Mouse (Mus musculus): ENCODE data around the gene Sh3pxd2a. TPM values are rescaled to one million over a fixed set of nuclear protein-coding genes. Genes with fewer than 3 reads are reported as not detected.

The Sh3pxd2a gene
- polyA plus RNA-seq, 1 experiment from 2014 or later, result 2.3 TPM

DNA sequence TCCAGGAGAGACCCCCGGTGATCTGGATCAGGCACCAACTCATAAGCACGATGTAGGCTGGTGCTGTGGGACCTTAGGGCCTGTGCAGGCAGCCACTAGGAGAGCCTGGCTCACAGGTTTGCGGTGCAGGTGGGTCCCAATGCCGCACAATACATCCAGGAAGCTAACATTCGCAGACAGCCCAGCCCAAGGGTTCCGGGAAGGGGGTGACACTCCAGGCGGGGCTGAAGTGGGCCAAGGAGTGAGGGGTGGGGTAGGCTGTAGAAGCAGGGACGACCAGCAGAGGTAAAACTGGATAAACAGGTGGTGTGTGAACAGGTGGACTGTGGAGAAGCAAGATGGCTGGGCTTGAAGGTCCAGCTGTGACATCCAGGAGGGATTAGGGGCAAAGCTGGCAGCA lies 115.2 kb downstream of the Sh3pxd2a start:
- no peaks in the 10 kb centered on the region for H3K36me3 ChIP-seq
- ATAC-seq (ENCODE audit: low FRiP score, low read depth), result no peak

DNA sequence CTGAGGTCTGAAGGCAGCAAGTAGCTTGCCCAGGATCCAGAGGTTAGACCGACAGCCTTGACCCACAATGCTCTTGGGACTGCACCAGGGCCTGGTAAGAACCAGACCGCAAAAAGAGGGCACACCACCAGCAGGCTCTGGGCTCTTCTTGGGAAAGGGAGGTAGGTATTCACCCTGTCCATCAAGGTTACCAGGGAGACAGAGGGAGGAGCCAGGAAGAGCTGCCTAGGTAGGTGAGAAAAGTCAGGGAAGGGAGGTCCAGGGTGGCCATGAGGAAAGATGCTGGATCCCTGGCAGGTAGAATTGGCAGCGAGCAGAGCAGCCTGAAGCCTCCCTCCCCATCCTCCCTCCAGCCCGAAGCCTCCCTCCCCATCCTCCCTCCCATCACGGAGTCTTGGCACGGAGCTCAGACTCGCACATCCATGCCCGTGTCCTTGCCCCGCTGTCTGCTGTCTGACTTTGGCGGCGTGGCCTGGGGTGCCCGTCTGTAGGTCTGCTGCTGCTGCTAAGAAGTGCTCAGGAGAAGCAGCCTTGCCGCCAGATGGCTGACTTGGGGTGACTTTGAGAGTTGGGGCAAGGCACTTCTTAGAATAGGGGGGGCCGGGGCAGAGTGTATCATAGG lies 115.7 kb downstream of the Sh3pxd2a start:
- H3K36me3 ChIP-seq, result no peaks in the 10 kb centered on the region
- no peak overlapping the region for H3K27ac ChIP-seq (replicated peaks)
- WGBS, result 63% methylated on average over 14 of the region's 14 CpGs
- no peak; the same call in 1 of the 2 replicates for ATAC-seq (ENCODE audit: low FRiP score, low read depth)
- peaks cover 3% of the 10 kb centered on the region for H3K4me1 ChIP-seq (replicated peaks)
- H3K4me3 ChIP-seq, result no peak overlapping the region
- no peaks in the 10 kb centered on the region for H3K9me3 ChIP-seq
- no peak overlapping the region for H3K9ac ChIP-seq
- H3K27me3 ChIP-seq, result peaks cover 21% of the 10 kb centered on the region
- no peak overlapping the region for H3K4me2 ChIP-seq

More for the DNA sequence above, 115.2 kb downstream of the Sh3pxd2a start:
- Histone ChIP-seq H3K27ac (replicated peaks) (no peak overlapping the region), H3K9ac (no peak overlapping the region), H3K4me1 (replicated peaks) (no peaks in the 10 kb centered on the region), H3K4me2 (no peak overlapping the region), H3K4me3 (no peak overlapping the region), H3K27me3 (peaks cover 16% of the 10 kb centered on the region), H3K9me3 (no peaks in the 10 kb centered on the region)
- WGBS, result 76% methylated on average over 8 of the region's 8 CpGs

DNA sequence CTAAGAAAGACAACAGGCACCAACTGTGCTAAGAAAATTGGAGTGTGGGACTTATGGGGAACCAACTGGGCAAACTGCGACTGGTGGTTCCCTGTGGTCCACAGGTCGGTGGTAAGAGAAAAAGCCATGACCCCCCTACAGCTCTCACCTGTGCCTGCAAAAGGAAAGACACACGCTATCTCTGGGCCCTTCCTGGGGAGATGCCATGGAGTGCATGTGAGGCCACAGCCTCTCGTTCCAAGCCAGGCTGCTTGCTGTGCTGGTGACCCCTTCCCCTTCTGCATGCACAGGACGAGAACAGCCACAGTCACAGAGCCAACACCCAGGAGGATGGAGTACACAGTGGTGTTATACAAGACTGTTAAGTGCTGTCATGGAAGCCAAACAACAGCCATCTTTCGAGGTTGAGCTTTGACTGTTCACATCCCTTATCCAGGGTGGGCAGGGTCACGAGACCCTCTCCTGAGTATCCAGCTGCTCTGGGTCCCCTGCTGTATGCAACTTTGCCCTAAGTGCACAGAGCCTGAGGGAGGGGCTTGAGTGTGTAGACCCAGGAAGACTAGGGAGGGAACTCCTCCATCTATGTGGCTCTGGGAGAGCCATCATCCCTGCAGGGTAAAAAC lies 117.1 kb downstream of the Sh3pxd2a start:
- WGBS, result 62% methylated on average over 7 of the region's 7 CpGs
- no peak overlapping the region for H3K27ac ChIP-seq (replicated peaks)
- H3K27me3 ChIP-seq, result peaks cover 34% of the 10 kb centered on the region
- H3K4me1 ChIP-seq (replicated peaks), result peaks cover 14% of the 10 kb centered on the region
- no peak overlapping the region for H3K4me2 ChIP-seq
- H3K9ac ChIP-seq, result no peak overlapping the region
- no peak for ATAC-seq (ENCODE audit: low FRiP score, low read depth)
- no peaks in the 10 kb centered on the region for H3K9me3 ChIP-seq
- no peaks in the 10 kb centered on the region for H3K36me3 ChIP-seq
- H3K4me3 ChIP-seq, result no peak overlapping the region

DNA sequence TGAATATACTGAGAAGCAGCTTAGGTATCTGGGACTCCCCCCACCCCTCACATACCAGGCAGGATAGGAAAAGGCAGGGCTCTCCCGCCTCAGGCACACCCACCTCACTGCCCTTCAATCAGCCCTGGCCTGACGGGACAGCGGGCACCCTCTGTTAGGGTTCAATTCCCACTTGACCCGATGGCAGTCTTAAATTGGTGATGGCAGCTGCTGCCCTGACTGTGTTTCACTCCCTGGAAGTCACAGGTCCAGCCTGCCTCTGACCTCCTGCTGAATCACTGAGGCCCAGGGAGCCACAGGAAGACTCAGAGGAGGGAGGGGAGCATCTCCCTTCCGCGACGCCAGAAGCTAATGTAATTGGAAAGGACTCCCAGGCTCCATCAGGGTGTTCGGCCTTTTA lies 117.6 kb downstream of the Sh3pxd2a start:
- ATAC-seq (ENCODE audit: low FRiP score, low read depth), result no peak
- no peaks in the 10 kb centered on the region for H3K36me3 ChIP-seq

DNA sequence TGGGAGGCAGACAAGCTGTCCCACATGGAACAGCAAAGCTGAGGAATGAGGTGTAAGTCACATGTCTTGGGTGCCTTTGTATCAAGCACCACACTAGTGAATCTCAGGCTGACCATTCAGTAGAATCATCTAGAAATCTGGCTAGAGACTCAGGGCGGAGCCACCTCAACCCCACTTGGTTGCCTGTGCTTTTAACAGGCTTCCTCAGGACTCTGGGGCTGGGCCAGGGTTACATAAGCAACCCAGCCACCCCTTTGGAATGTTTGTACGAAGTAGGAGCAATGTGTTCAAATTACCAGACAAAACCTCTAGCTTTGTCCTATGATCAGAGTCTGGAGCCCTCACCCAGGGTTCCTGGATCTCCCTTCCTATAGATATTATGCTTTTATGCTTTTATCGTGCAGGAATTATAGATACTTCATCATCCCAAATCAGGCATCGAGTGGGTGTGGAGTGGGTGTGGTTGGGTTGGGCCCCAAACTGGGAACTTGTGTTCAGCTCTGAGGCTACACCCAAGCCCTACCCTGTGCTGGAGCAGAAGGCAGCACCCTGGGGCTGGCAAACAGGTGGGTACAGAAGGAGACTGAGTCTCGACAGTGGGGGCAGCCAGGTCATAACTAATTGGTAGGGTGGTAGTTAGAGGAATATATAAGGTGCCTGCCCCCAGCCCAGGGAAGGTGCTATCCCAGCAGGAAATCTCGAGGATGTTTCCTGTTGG lies 118.2 kb downstream of the Sh3pxd2a start:
- no peak overlapping the region for H3K27ac ChIP-seq (replicated peaks)
- H3K4me1 ChIP-seq (replicated peaks), result peaks cover 14% of the 10 kb centered on the region
- H3K9ac ChIP-seq, result no peak overlapping the region
- H3K4me2 ChIP-seq, result no peak overlapping the region
- H3K9me3 ChIP-seq, result no peaks in the 10 kb centered on the region
- 86% methylated on average over 6 of the region's 6 CpGs for WGBS
- no peaks in the 10 kb centered on the region for H3K36me3 ChIP-seq
- no peak for ATAC-seq (ENCODE audit: low FRiP score, low read depth)
- H3K27me3 ChIP-seq, result peaks cover 40% of the 10 kb centered on the region
- no peak overlapping the region for H3K4me3 ChIP-seq

More for the DNA sequence above, 117.6 kb downstream of the Sh3pxd2a start:
- WGBS, result 55% methylated on average over 8 of the region's 8 CpGs
- H3K9ac ChIP-seq, result no peak overlapping the region
- H3K27me3 ChIP-seq, result peaks cover 38% of the 10 kb centered on the region
- H3K4me1 ChIP-seq (replicated peaks), result peaks cover 14% of the 10 kb centered on the region
- no peaks in the 10 kb centered on the region for H3K9me3 ChIP-seq
- H3K4me2 ChIP-seq, result no peak overlapping the region
- H3K4me3 ChIP-seq, result no peak overlapping the region
- H3K27ac ChIP-seq (replicated peaks), result no peak overlapping the region

DNA sequence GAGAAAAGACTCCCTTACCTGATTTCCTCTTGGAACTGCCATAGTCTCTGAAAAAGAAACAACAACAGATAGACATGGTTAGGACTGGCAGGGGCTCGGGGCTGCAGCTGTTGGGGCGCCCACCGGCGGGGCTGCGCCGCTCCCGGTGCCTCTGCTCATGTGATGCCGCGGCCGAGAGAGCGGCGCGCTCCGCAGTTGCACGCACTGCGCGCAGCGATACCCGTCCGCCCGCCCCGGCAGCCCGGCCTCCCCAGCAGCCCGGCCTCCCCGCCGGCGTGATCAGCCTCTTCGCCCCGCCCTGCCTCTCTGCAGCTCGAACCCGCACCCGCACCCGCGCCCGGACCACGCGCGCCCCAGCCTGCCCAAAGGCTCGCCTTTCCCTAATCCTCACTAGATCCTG lies 120.8 kb downstream of the Sh3pxd2a start:
- WGBS, result 3% methylated on average over 39 of the region's 39 CpGs
- ATAC-seq (ENCODE audit: low FRiP score, low read depth), result no peak

DNA sequence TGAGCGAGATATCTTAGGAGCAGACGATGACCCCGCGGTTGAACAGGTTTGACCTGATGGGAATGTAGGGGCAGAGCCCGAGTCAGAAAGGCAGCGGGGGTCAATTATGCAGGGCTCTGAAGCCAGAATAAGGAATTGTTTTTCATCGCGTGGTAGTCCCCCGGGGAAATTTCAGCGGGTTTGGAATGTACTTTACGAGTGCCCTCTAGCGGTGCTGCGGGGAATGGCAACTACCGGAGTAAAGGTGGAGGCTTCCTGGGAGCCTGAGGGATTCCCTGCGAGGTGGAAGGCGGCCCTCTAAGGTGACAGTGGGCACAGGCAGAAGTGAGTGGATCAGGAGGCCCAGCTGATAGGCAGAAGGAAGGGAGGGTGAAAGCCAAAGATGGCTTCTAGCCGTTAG lies 125.0 kb downstream of the Sh3pxd2a start:
- Histone ChIP-seq H3K27ac (replicated peaks) (no peak overlapping the region), H3K4me3 (peak overlapping the region; percentile 36), H3K4me2 (peak overlapping the region; percentile 65), H3K4me1 (replicated peaks) (peaks cover 42% of the 10 kb centered on the region), H3K9ac (peak overlapping the region; percentile 27), H3K9me3 (no peaks in the 10 kb centered on the region), H3K27me3 (peaks cover 26% of the 10 kb centered on the region), H3K36me3 (no peaks in the 10 kb centered on the region)
- ATAC-seq (ENCODE audit: low FRiP score, low read depth), result no peak
- 2% methylated on average over 17 of the region's 17 CpGs for WGBS

More for the DNA sequence above, 120.8 kb downstream of the Sh3pxd2a start:
- no peak overlapping the region for H3K27ac ChIP-seq (replicated peaks)
- H3K4me3 ChIP-seq, result peak overlapping the region; percentile 38
- H3K4me1 ChIP-seq (replicated peaks), result peaks cover 20% of the 10 kb centered on the region
- peaks cover 40% of the 10 kb centered on the region for H3K27me3 ChIP-seq
- peak overlapping the region; percentile 32; the same call in 1 of the 2 replicates for H3K9ac ChIP-seq
- no peaks in the 10 kb centered on the region for H3K9me3 ChIP-seq
- H3K4me2 ChIP-seq, result peak overlapping the region; percentile 76
- H3K36me3 ChIP-seq, result no peaks in the 10 kb centered on the region

DNA sequence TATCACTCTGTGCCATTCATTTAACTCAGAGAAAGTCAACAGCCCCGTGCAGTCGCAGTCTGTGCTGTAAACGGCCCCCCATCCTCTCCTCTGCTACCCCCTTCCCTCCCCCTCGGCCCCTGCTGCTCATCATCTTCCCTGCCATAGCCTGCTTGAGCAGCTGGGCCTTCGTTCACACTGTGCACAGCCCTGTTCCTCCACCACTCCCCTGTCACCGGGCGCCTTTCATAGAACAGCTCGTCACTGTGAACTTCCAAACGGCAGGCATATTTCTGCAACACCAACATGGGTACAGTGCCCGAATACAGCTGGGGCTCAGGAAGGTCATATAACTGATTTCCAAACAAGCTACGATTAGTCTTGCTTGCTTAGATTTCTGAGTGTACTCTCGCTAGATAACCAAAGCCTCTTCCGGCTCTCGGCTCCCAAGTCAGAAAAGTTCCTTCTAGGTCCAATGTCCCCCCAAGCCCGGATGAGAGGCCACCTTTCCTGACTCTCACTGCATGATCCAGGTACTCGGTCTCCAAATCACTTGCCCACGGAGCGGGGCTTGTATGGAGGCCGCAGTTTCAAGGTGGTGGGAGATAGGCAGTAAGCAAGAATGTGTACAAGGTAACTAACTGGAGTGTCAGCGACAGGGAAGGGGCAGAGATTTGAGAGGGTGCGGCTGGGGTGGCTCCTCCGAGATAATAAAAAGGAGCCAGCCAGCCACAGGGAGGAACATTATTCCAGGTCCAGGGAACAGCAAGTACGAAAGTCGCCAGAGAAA lies 125.6 kb downstream of the Sh3pxd2a start:
- H3K27ac ChIP-seq (replicated peaks), result no peak overlapping the region
- WGBS, result 26% methylated on average over 24 of the region's 24 CpGs
- peaks cover 20% of the 10 kb centered on the region for H3K27me3 ChIP-seq
- ATAC-seq (ENCODE audit: low FRiP score, low read depth), result peak; percentile 33; the same call in 1 of the 2 replicates
- peaks cover 41% of the 10 kb centered on the region for H3K4me1 ChIP-seq (replicated peaks)
- H3K4me3 ChIP-seq, result peak overlapping the region; percentile 36
- no peaks in the 10 kb centered on the region for H3K9me3 ChIP-seq
- H3K4me2 ChIP-seq, result peak overlapping the region; percentile 65
- peak overlapping the region; percentile 27 for H3K9ac ChIP-seq
- no peaks in the 10 kb centered on the region for H3K36me3 ChIP-seq

DNA sequence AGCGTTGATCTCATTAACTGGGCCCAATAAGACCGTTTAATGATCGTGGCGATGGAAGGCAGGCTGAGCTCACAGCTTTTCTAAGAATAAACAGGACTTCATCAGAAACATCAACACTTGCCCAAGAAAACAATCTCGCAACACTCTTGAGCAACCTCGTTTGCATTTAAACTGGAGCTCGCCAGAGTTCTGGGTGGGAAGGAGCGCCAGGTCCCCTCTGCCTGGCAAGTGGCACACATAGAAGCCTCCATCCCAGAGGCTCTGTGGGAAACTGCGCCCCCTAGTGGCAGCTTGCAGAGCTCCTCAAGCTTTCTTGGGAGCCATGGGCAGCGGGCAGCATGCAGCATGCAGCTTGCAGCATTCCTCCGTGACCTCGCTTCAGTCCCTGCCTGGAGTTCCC lies 126.5 kb downstream of the Sh3pxd2a start:
- H3K27me3 ChIP-seq, result peaks cover 13% of the 10 kb centered on the region
- 0 out of 2 replicates have a peak overlapping the region, but pooled peaks have one; percentile 13 for H3K4me3 ChIP-seq
- no peak overlapping the region for H3K9ac ChIP-seq
- no peaks in the 10 kb centered on the region for H3K9me3 ChIP-seq
- 23% methylated on average over 12 of the region's 12 CpGs for WGBS
- peak overlapping the region; percentile 65 for H3K4me2 ChIP-seq
- peaks cover 33% of the 10 kb centered on the region for H3K4me1 ChIP-seq (replicated peaks)
- H3K36me3 ChIP-seq, result no peaks in the 10 kb centered on the region
- peak; percentile 64 for ATAC-seq (ENCODE audit: low FRiP score, low read depth)
- no peak overlapping the region for H3K27ac ChIP-seq (replicated peaks)

DNA sequence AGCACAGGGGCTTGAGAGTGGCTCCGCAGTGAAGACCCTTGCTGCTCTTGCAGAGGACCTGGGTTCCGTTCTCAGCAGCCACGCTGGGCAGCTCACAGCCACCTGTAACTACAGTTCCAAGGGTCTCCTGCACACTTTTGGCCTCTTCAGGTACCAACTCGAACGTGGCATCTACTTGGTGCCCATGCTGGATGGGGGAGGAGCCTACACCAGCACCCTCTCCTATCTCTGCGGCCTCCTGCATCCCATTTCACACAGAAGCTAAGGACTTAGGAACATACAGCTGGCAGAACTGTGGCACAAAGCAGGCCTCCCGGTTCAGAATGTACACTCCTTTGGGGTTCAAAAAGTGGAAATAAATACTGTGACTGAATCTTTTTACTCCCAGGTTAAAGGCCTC lies 127.0 kb downstream of the Sh3pxd2a start:
- Histone ChIP-seq H3K27ac (replicated peaks) (no peak overlapping the region), H3K9ac (no peak overlapping the region), H3K4me1 (replicated peaks) (peaks cover 30% of the 10 kb centered on the region), H3K4me2 (no peak overlapping the region), H3K27me3 (peaks cover 8% of the 10 kb centered on the region), H3K4me3 (no peak overlapping the region), H3K36me3 (no peaks in the 10 kb centered on the region), H3K9me3 (no peaks in the 10 kb centered on the region)
- 80% methylated on average over 7 of the region's 7 CpGs for WGBS
- ATAC-seq (ENCODE audit: low FRiP score, low read depth), result no peak

DNA sequence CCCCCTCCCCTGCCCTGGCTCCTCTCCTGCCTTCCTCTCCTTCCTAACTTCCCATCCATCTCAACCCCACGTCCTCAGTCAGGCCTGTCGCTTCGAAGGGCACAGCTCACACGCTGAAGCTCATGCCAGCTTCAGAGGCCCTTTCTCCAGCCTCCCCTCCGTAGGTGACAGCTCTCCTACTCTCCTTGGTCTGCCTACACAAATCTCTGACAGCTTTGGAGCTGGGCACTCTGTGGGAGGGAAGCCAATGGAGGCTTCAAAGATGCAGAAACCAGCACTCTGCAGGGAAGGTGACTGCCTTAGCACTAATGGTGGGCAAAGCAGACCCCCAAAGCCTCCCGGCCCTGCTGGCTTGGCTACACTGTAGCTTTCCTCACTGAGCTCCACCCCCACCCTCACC lies 128.9 kb downstream of the Sh3pxd2a start:
- H3K27ac ChIP-seq (replicated peaks), result peak overlapping the region; percentile 41
- H3K9ac ChIP-seq, result no peak overlapping the region
- peaks cover 39% of the 10 kb centered on the region for H3K4me1 ChIP-seq (replicated peaks)
- H3K9me3 ChIP-seq, result no peaks in the 10 kb centered on the region
- H3K27me3 ChIP-seq, result no peaks in the 10 kb centered on the region
- H3K4me3 ChIP-seq, result no peak overlapping the region
- WGBS, result 41% methylated on average over 6 of the region's 6 CpGs
- no peak for ATAC-seq (ENCODE audit: low FRiP score, low read depth)
- no peaks in the 10 kb centered on the region for H3K36me3 ChIP-seq
- 0 out of 2 replicates have a peak overlapping the region, but pooled peaks have one; percentile 8 for H3K4me2 ChIP-seq

Measured in hindbrain, embryonic 15.5 days (tissue).